Mouse (Mus musculus): ENCODE measurements around the gene Hist1h3f.

- TF ChIP-seq CTCF (IDR thresholded peaks at IDR 0.05; ENCODE audit: control insufficient read depth, insufficient read depth, low read length), result no peak
- TF ChIP-seq POLR2A (IDR thresholded peaks at IDR 0.05; ENCODE audit: borderline replicate concordance, control insufficient read depth, low read depth, low read length), result no peak
These were observed 6.7 kb upstream of the Hist1h3f start for GRCm38 (mm10) chr13:23537006-23537710.
